Mouse (Mus musculus) limb, embryonic 14.5 days (tissue): ENCODE measurements around the gene Sppl2a. TPM values are rescaled to one million over a fixed set of nuclear protein-coding genes. Genes with fewer than 3 reads are reported as not detected.
"Not testable (repeated sequence)": the region's sequence is repeated elsewhere in the genome, so short reads cannot be mapped to it uniquely, and the experiment has no call there.

ENCODE experiments used
- ATAC-seq: fragments of 200-750 bp; cut with Nextera tagmentation; 2 replicates; pipeline ENCODE4 v1.8.0; 2017; ENCODE audit warnings: low read depth, moderate number of reproducible peaks, moderate TSS enrichment; ENCODE audit not compliant: low FRiP score
- DNase-seq: peaks from one replicate; pipeline ENCODE4 v3.0.0-alpha.2; 2015; ENCODE audit warnings: low spot score
- H3K27ac ChIP-seq: fragments of 300-500 bp; sonication (generic); replicated peaks from 2 replicates; pipeline ENCODE4 v1.5.1; 2014; ENCODE audit warnings: low read depth, mild to moderate bottlenecking, low read length, moderate library complexity, mixed read lengths
- H3K27me3 ChIP-seq: fragments of 300-500 bp; sonication (generic); 2 replicates; pipeline ENCODE4 v1.6.1; 2014; ENCODE audit warnings: low read length, mixed read lengths; ENCODE audit not compliant: control insufficient read depth, insufficient read depth
- H3K36me3 ChIP-seq: fragments of 300-500 bp; sonication (generic); 2 replicates; pipeline ENCODE4 v1.6.1; 2014; ENCODE audit warnings: mild to moderate bottlenecking, low read length, moderate library complexity, mixed read lengths; ENCODE audit not compliant: control insufficient read depth, insufficient read depth
- H3K4me1 ChIP-seq: fragments of 300-500 bp; sonication (generic); 2 replicates; pipeline ENCODE4 v1.6.1; 2014; ENCODE audit warnings: antibody characterized with exemption, low read length, mixed read lengths; ENCODE audit not compliant: control insufficient read depth, insufficient read depth
- H3K4me2 ChIP-seq: fragments of 300-500 bp; sonication (generic); replicated peaks from 2 replicates; pipeline ENCODE4 v1.6.1; 2014; ENCODE audit warnings: low read depth, mild to moderate bottlenecking, low read length, moderate library complexity; ENCODE audit not compliant: severe bottlenecking
- H3K4me3 ChIP-seq: fragments of 300-500 bp; sonication (generic); replicated peaks from 2 replicates; pipeline ENCODE4 v1.5.1; 2014; ENCODE audit warnings: low read length
- H3K9ac ChIP-seq: fragments of 300-500 bp; sonication (generic); 2 replicates; pipeline ENCODE4 v1.6.1; 2014; ENCODE audit warnings: mild to moderate bottlenecking, low read depth, low read length, moderate library complexity; ENCODE audit not compliant: severe bottlenecking
- H3K9me3 ChIP-seq: fragments of 300-500 bp; sonication (generic); 2 replicates; pipeline ENCODE4 v1.6.1; 2016; ENCODE audit warnings: low read length; ENCODE audit not compliant: control insufficient read depth
- POLR2A ChIP-seq: fragments of 200-500 bp; IDR thresholded peaks from 2 replicates; pipeline ENCODE4 v1.8.0; 2012; ENCODE audit warnings: inconsistent platforms, mild to moderate bottlenecking, moderate library complexity, borderline replicate concordance; ENCODE audit not compliant: insufficient read depth, insufficient read length; ENCODE audit errors: extremely low read depth
- WGBS: fragments of 180-500 bp; shearing (Covaris S2); extraction: QIAGEN DNeasy Blood & Tissue Kit; methylation state at CpG from one replicate; pipeline ENCODE4 v1.1.7; 2014; 5-methylcytosine and 5-hydroxymethylcytosine counted together
- polyA plus RNA-seq, 2 experiments: library from polyadenylated mRNA; depleted of rRNA in 1 of 2; stranded (reverse) in 1 of 2; unstranded in 1 of 2; fragments of >200 nt; fragmentation: Nextera tagmentation in 1 of 2; extraction: Ambion mirVana in 1 of 2; gene quantifications; 2 replicates each; pipeline versions ENCODE4 v1.2.1 to v1.2.3; 2012 to 2014

Sppl2a gene
- polyA plus RNA-seq, 2 experiments = 35.9 to 63.3 TPM

GRCm38 (mm10) chr2:126950453-126950852 is 17.4 kb upstream of the Sppl2a start:
- H3K4me3 ChIP-seq = no peak overlapping the region
- no peak overlapping the region for H3K4me2 ChIP-seq
- H3K27me3 ChIP-seq = no peaks in the 10 kb centered on the region
- no peak for ATAC-seq
- no peak for TF ChIP-seq POLR2A
- 68% methylated on average over 5 of the region's 5 CpGs for WGBS
- no peak overlapping the region for H3K27ac ChIP-seq
- no peaks in the 10 kb centered on the region for H3K9me3 ChIP-seq
- H3K36me3 ChIP-seq = no peaks in the 10 kb centered on the region
- H3K9ac ChIP-seq = no peak overlapping the region
- H3K4me1 ChIP-seq = no peaks in the 10 kb centered on the region
- no peak for DNase-seq

DNA sequence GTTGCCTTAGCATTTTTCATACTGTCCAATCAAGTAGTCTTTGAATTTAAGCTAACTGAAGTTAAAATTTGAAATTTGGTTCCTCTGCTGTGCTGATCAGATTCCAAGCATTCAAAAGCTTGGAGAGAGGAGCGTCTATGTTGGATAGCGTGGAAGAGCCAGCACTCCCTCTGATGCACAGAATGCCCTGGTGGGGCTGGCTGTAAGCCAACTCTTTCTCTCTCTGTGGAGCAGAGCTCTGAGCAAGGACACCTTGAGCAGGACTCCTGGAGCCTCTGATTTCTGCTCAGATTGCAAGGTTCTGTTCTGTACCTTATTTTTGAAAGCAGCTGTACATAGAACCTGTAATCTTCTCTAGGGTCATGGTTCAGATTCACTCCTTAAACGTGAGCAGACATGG is 16.8 kb upstream of the Sppl2a start:
- DNase-seq = peak; percentile 51
- no peaks in the 10 kb centered on the region for H3K4me1 ChIP-seq
- H3K9ac ChIP-seq = no peak overlapping the region
- WGBS = 45% methylated on average over 3 of the region's 3 CpGs
- no peaks in the 10 kb centered on the region for H3K27me3 ChIP-seq
- no peaks in the 10 kb centered on the region for H3K36me3 ChIP-seq
- H3K4me2 ChIP-seq = no peak overlapping the region
- ATAC-seq = no peak
- H3K27ac ChIP-seq = no peak overlapping the region
- no peaks in the 10 kb centered on the region for H3K9me3 ChIP-seq
- TF ChIP-seq POLR2A = no peak
- no peak overlapping the region for H3K4me3 ChIP-seq

GRCm38 (mm10) chr2:126949297-126949696 is 16.3 kb upstream of the Sppl2a start:
- not testable (repeated sequence) for H3K36me3 ChIP-seq, H3K4me2 ChIP-seq, H3K4me1 ChIP-seq, H3K27me3 ChIP-seq, H3K4me3 ChIP-seq, H3K9ac ChIP-seq, H3K27ac ChIP-seq, DNase-seq, H3K9me3 ChIP-seq, ATAC-seq
- WGBS = 79% methylated on average over 6 of the region's 6 CpGs

DNA sequence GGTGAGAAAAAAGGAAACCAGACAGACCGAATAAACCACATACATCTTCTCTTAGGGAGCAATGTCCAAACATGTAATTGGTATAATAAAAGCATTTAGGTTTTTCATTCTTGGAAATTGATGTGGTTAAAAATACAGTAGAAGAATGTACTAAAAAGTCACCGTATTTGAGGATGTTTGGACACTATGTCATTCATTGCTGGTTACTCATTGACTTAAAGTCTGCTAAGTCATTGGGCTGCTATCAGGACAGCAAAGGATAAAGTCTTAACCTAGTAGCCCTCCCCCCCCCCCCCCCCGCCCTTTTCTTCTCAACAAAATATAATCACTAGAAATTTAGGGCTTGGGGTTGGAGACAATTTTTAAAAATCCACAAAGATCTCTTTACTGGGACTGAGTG is 15.2 kb upstream of the Sppl2a start:
- H3K4me3 ChIP-seq = no peak overlapping the region
- no peaks in the 10 kb centered on the region for H3K4me1 ChIP-seq
- H3K36me3 ChIP-seq = no peaks in the 10 kb centered on the region
- H3K4me2 ChIP-seq = no peak overlapping the region
- no peaks in the 10 kb centered on the region for H3K27me3 ChIP-seq
- no peak overlapping the region for H3K27ac ChIP-seq
- no peaks in the 10 kb centered on the region for H3K9me3 ChIP-seq
- ATAC-seq (no peak), DNase-seq (no peak)
- 86% methylated on average over 3 of the region's 3 CpGs for WGBS
- no peak for TF ChIP-seq POLR2A
- H3K9ac ChIP-seq = no peak overlapping the region

GRCm38 (mm10) chr2:126947646-126948045 is 14.6 kb upstream of the Sppl2a start:
- Histone ChIP-seq H3K27me3 (no peaks in the 10 kb centered on the region), H3K9me3 (no peaks in the 10 kb centered on the region), H3K27ac (no peak overlapping the region), H3K9ac (no peak overlapping the region), H3K4me1 (no peaks in the 10 kb centered on the region), H3K4me3 (no peak overlapping the region), H3K36me3 (no peaks in the 10 kb centered on the region), H3K4me2 (no peak overlapping the region)
- TF ChIP-seq POLR2A = no peak
- DNase-seq = no peak
- no peak for ATAC-seq

DNA sequence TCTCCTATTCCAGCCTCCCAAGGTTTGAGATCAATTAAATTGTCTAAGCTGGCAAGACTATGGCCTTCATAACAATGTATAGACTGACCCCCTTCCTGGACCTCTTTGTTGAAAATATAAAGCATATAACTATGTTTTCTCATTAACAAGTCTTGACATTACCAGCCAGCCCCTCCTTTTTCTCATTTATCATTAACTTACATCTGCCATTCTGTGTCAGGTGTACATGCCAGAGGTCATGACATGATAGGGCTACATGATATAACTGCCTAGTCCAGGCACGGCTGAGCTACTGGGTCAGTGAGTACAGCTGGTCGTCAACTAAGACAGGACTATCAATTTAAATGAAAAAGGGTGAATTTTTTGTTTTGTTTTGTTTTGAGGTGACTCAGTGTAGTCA is 10.2 kb upstream of the Sppl2a start:
- Histone ChIP-seq H3K9ac (no peak overlapping the region), H3K36me3 (no peaks in the 10 kb centered on the region), H3K27ac (no peak overlapping the region), H3K27me3 (no peaks in the 10 kb centered on the region), H3K4me2 (no peak overlapping the region), H3K4me3 (no peak overlapping the region), H3K4me1 (no peaks in the 10 kb centered on the region), H3K9me3 (no peaks in the 10 kb centered on the region)
- ATAC-seq (no peak), DNase-seq (no peak)
- 75% methylated on average over 2 of the region's 2 CpGs for WGBS
- no peak for TF ChIP-seq POLR2A
